ENCODE assay signal across 10 mouse cellular contexts in the genomic region with DNA sequence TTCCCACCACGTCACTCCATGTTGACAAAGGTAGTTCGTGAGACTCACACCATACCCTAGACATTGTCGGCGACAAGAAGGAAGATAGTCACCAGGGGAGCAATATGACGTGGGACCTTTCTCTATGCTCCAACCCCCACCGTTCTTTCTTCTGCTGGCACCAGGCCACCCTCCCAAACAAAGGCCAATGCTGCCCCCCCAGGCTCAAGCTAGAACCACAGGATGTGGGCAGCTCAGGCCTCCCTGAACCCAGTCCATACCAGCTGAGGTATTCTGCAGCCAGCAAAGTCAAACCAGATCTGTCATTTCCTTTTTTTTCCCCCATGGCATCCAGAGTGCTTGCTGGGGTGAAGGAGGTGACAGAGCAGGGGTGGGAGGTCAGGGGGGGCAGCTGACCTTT. TPM values are rescaled to one million over a fixed set of nuclear protein-coding genes. Genes with fewer than 3 reads are reported as not detected.
DNase-seq lines count a peak whose midpoint lies in the region; ATAC-seq lines count a peak whose summit lies in the region.
"Had no signal": no experiment of that assay in that cellular context is flagged by ENCODE, and none has a peak within 500 bp of the region (broad histone marks: within the 10 kb centered on the region; RNA-seq: fewer than 3 reads in every experiment).

No protein-coding gene starts in this region.

- H3K36me3 ChIP-seq in splenic B cell, adult 2 months (ENCODE audit: control insufficient read depth, insufficient read depth, low read length, poor library complexity, severe bottlenecking): no peaks in the 10 kb centered on the region
- H3K36me3 ChIP-seq: embryonic facial prominence, embryonic 12.5 days; hindbrain, embryonic 15.5 days had no signal

- no peaks in the 10 kb centered on the region for H3K27me3 ChIP-seq in splenic B cell, adult 2 months (ENCODE audit: control insufficient read depth, insufficient read depth, low read length, poor library complexity, severe bottlenecking)
- H3K27me3 ChIP-seq: hindbrain, embryonic 15.5 days had no signal

- peak; percentile 36 for DNase-seq in kidney, postnatal 10 days
- no peak for DNase-seq in kidney, adult 9 months
- DNase-seq in right cerebral cortex, postnatal 14 days: peak; percentile 60
- no peak for DNase-seq in right cerebral cortex, postnatal 25 days
- DNase-seq in cerebellum, adult 11-12 months: peak; percentile 76
- peak; percentile 62 for DNase-seq in splenic B cell, adult 2 months (ENCODE audit: low read depth, low spot score)
- DNase-seq: gastrocnemius, postnatal 25 days had no signal

- ATAC-seq in megakaryocyte-erythroid progenitor cell, adult 5-6 weeks (replicated peaks; ENCODE audit: low FRiP score, low TSS enrichment, poor library complexity, severe bottlenecking): no peak

RNA-seq across cellular contexts. Expression of a gene that starts 3.4 kb away (rescaled TPM):
- 3.8 and 17.6 TPM in 2 replicates for total RNA-seq in megakaryocyte-erythroid progenitor cell, adult 5-6 weeks (2014; fragmentation: Nextera tagmentation)
- total RNA-seq in megakaryocyte-erythroid progenitor cell, adult 5-6 weeks (2017): 2.1 and 3.0 TPM in 2 replicates

Comparison
In these comparisons a context has a peak if more than half of its experiments do, and no peak if none do; other contexts are left out.
1. DNase-seq: peak in kidney, postnatal 10 days (single experiment), right cerebral cortex, postnatal 14 days (single experiment), cerebellum, adult 11-12 months (single experiment) and splenic B cell, adult 2 months (single experiment); none in kidney, adult 9 months (single experiment) and right cerebral cortex, postnatal 25 days (single experiment).